Mouse (Mus musculus): ENCODE measurements around the gene Sstr2.
"Not testable (repeated sequence)": the region's sequence is repeated elsewhere in the genome, so short reads cannot be mapped to it uniquely, and the experiment has no call there.

DNA sequence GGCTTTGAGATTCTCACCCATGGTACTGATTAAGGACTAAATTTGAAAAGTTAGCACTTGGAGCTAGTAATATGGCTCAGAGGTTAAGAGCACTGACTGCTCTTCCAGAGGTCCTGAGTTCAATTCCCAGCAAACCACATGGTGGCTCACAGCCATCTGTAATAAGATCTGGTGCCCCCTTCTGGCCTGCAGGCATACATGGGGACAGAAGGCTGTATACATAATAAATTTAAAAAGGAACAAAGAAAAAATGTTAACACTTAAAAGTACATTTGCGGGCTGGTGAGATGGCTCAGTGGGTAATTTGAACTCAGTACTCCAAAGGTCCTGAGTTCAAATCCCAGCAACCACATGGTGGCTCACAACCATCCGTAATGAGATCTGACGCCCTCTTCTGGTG is 41.1 kb downstream of the Sstr2 start:
- not testable (repeated sequence) for TF ChIP-seq CTCF (IDR thresholded peaks at IDR 0.05; ENCODE audit: borderline replicate concordance, insufficient read depth, low read length); POLR2A (IDR thresholded peaks at IDR 0.05; ENCODE audit: low read depth, low read length)
